Mouse (Mus musculus) heart, postnatal 0 days (tissue): ENCODE measurements around the gene Tpst1. TPM values are rescaled to one million over a fixed set of nuclear protein-coding genes. Genes with fewer than 3 reads are reported as not detected.

ENCODE experiments used
- ATAC-seq: fragments of 200-750 bp; cut with Nextera tagmentation; 2 replicates; pipeline ENCODE4 v1.8.0; 2017; ENCODE audit warnings: low read depth, moderate number of reproducible peaks, moderate library complexity; ENCODE audit not compliant: insufficient read depth
- DNase-seq: peaks from one replicate; pipeline ENCODE4 v3.0.0-alpha.2; 2016; ENCODE audit warnings: low spot score
- H3K27ac ChIP-seq: fragments of 300-500 bp; sonication (generic); 2 replicates; pipeline ENCODE4 v1.5.1; 2014; ENCODE audit warnings: low read depth, mild to moderate bottlenecking
- H3K27me3 ChIP-seq: fragments of 300-500 bp; sonication (generic); 2 replicates; pipeline ENCODE4 v1.6.1; 2014; ENCODE audit warnings: low read length, mixed read lengths; ENCODE audit not compliant: control insufficient read depth, insufficient read depth
- H3K36me3 ChIP-seq: fragments of 300-500 bp; sonication (generic); replicated peaks from 2 replicates; pipeline ENCODE4 v1.6.1; 2014; ENCODE audit warnings: low read length, mixed read lengths; ENCODE audit not compliant: control insufficient read depth, insufficient read depth
- H3K4me1 ChIP-seq: fragments of 300-500 bp; sonication (generic); 2 replicates; pipeline ENCODE4 v1.6.1; 2014; ENCODE audit warnings: antibody characterized with exemption; ENCODE audit not compliant: control insufficient read depth, insufficient read depth
- H3K4me2 ChIP-seq: fragments of 300-500 bp; sonication (generic); 2 replicates; pipeline ENCODE4 v1.6.1; 2014; ENCODE audit warnings: low read depth, mild to moderate bottlenecking, low read length, moderate library complexity
- H3K4me3 ChIP-seq: fragments of 300-500 bp; sonication (generic); 2 replicates; pipeline ENCODE4 v1.5.1; 2014; ENCODE audit warnings: low read depth, low read length
- H3K9ac ChIP-seq: fragments of 300-500 bp; sonication (generic); replicated peaks from 2 replicates; pipeline ENCODE4 v1.6.1; 2014; ENCODE audit warnings: low read depth, low read length, mixed read lengths
- H3K9me3 ChIP-seq: fragments of 300-500 bp; sonication (generic); replicated peaks from 2 replicates; pipeline ENCODE4 v1.6.1; 2016; ENCODE audit warnings: low read length; ENCODE audit not compliant: control insufficient read depth
- CTCF ChIP-seq: IDR thresholded peaks from 2 replicates; pipeline ENCODE4 v1.5.1; 2016; ENCODE audit warnings: antibody characterized with exemption, control low read depth, low read depth
- EP300 ChIP-seq: IDR thresholded peaks from 2 replicates; pipeline ENCODE4 v1.6.1; 2016; ENCODE audit warnings: antibody characterized with exemption, low read depth
- WGBS: fragments of 180-500 bp; shearing (Covaris S2); extraction: QIAGEN DNeasy Blood & Tissue Kit; methylation state at CpG from one replicate; pipeline ENCODE4 v1.1.7; 2014; 5-methylcytosine and 5-hydroxymethylcytosine counted together
- polyA plus RNA-seq: library from polyadenylated mRNA; unstranded; fragments of >200 nt; fragmentation: Nextera tagmentation; extraction: Ambion mirVana; gene quantifications from 2 replicates; pipeline ENCODE4 v1.2.1, GENCODE M21; 2015
- total RNA-seq: library from RNA; depleted of rRNA; stranded (reverse); fragments of >200 nt; gene quantifications from 2 replicates; pipeline ENCODE4 v1.2.3, GENCODE M21; 2014; ENCODE audit warnings: low replicate concordance; rRNA removed

Tpst1 gene
- total and polyA plus RNA-seq, 2 experiments from 2014 or later = 20.7 to 23.7 TPM

DNA sequence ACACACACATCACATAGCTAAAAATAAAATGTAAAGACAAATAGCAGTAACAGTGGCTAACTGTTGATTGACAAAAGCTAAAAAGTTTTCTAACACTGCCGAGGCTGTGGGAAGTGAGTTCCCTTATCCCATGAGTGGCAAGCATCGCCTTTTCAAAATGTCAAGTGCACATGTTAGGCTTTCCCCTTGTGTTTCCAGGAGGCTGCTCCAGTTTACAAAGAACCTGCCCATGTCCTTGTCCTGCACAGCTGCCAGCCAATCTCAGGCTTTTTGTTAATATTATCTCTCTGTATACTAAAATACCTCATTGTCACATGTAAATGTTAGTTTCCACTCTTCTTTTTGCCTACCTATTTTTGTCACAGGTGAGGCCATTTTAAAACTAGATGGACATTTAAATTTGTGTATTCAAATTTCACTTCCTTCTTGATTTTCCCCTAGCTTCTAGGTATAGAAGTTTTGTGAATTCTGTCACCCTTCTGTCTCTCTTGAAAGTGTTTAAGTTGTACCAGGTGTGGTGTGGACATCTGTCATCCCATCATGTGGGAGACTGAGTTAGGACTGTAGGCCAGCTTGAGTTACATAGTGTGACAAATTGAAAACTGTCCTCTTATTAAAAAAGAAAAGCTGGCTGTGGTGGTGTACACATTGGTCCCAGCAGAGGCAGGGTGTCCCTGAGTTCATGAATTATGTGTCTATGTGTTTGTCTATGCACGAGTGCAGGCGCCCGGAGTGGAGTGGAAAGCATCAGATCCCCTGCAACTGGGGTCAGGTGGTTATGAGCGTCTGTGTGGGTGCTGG is 108.8 kb downstream of the Tpst1 start:
- Histone ChIP-seq H3K4me3 (no peak overlapping the region), H3K4me1 (peaks cover 25% of the 10 kb centered on the region; the same call in 1 of the 2 replicates), H3K27ac (no peak overlapping the region), H3K9ac (no peak overlapping the region), H3K4me2 (no peak overlapping the region), H3K27me3 (no peaks in the 10 kb centered on the region), H3K36me3 (no peaks in the 10 kb centered on the region), H3K9me3 (no peaks in the 10 kb centered on the region)
- ATAC-seq = no peak
- DNase-seq = no peak
- TF ChIP-seq EP300 (no peak), CTCF (no peak)
- 70% methylated on average over 6 of the region's 6 CpGs for WGBS

DNA sequence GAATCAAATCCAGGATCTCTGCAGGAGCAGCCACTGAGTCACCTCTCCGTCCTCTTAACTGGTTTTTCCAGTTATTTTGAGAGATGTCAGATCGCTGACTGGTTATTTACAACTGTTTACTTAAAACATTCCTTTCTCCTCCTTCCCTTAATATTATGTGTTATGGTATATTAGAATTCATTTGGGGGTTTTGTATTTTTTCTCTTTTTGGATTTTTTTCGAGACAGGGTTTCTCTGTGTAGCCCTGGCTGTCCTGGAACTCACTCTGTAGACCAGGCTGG is 109.4 kb downstream of the Tpst1 start:
- H3K9ac ChIP-seq = no peak overlapping the region
- 90% methylated on average over 3 of the region's 3 CpGs for WGBS
- H3K4me2 ChIP-seq = no peak overlapping the region
- H3K9me3 ChIP-seq = no peaks in the 10 kb centered on the region
- H3K27me3 ChIP-seq = no peaks in the 10 kb centered on the region
- TF ChIP-seq CTCF = no peak
- no peak for TF ChIP-seq EP300
- H3K36me3 ChIP-seq = peaks cover 3% of the 10 kb centered on the region; the same call in 1 of the 2 replicates
- H3K4me1 ChIP-seq = peaks cover 25% of the 10 kb centered on the region; the same call in 1 of the 2 replicates
- H3K4me3 ChIP-seq = no peak overlapping the region
- no peak for ATAC-seq
- H3K27ac ChIP-seq = no peak overlapping the region
- no peak for DNase-seq

DNA sequence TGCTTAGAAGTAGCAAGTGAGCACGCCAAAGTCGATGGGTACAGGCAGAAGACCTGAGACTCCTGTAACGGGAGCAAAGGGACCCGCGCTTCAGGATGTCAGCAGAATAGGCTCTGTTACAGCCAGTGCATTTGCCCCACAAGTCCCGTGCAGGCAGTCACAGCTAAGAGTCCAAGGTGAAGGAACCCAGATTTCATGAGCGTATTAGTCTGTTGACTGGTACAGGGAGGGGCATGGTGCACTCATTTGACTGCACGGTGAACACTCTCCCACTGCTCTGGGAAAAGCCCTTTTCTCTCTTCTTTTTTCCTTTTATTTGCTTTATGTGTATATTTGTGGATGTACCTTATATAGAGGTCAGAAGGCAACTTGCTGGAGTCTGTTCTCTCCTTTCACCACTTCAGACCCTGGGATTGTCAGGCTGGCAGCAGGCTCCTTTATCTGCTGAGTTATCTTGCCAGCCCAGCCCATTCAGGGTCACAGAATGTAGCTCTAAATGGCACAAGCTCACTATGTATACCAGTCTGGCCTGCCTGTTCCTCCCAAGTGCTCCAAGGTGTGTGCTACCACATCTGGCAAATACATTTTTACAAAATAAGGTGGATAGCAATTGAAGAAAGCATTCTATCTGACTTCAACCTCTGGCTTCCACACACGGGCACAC is 111.2 kb downstream of the Tpst1 start:
- Histone ChIP-seq H3K27me3 (no peaks in the 10 kb centered on the region), H3K9me3 (no peaks in the 10 kb centered on the region), H3K4me2 (no peak overlapping the region), H3K9ac (no peak overlapping the region), H3K27ac (no peak overlapping the region), H3K4me3 (no peak overlapping the region), H3K4me1 (peaks cover 25% of the 10 kb centered on the region; the same call in 1 of the 2 replicates), H3K36me3 (peaks cover 16% of the 10 kb centered on the region)
- DNase-seq (no peak), ATAC-seq (no peak)
- WGBS = 68% methylated on average over 9 of the region's 9 CpGs
- TF ChIP-seq EP300 (no peak), CTCF (no peak)

DNA sequence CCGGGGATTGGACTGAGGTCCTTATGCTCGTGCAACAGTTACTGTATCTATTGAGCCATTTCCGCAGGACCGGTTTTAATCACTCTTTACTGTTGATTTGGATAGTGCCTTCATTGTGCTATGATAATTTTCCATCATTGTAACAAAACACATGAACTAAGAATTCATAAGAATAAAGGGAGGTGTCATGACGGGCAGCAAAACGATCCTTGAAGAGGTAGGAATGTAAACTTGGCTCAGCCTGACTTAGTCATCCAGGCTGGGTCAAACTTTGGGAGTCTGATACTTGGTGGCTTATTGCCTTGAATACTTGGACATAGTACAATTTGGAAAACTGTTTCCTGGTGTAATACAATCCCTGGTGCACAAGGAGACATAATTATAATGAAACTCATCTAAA is 112.2 kb downstream of the Tpst1 start:
- TF ChIP-seq CTCF (no peak), EP300 (no peak)
- H3K36me3 ChIP-seq = peaks cover 26% of the 10 kb centered on the region
- H3K9me3 ChIP-seq = no peaks in the 10 kb centered on the region
- WGBS = 80% methylated on average over 6 of the region's 6 CpGs
- ATAC-seq (no peak), DNase-seq (no peak)
- no peaks in the 10 kb centered on the region for H3K27me3 ChIP-seq
- H3K4me2 ChIP-seq = no peak overlapping the region
- H3K4me3 ChIP-seq = no peak overlapping the region
- H3K4me1 ChIP-seq = peaks cover 24% of the 10 kb centered on the region; the same call in 1 of the 2 replicates
- H3K27ac ChIP-seq = no peak overlapping the region
- no peak overlapping the region for H3K9ac ChIP-seq

Other genes with a start within 250 kb of the Tpst1 start
- gene Sumf2, start 226.3 kb upstream of the Tpst1 start, total RNA-seq = 14.9 and 26.2 TPM in 2 replicates
- 12.8 and 14.5 TPM in 2 replicates for gene Sumf2, start 226.3 kb upstream of the Tpst1 start, polyA plus RNA-seq
- gene Chchd2, start 185.9 kb upstream of the Tpst1 start, total RNA-seq = 2,460 and 2,937 TPM in 2 replicates
- gene Chchd2, start 185.9 kb upstream of the Tpst1 start, polyA plus RNA-seq = 1,505 and 1,584 TPM in 2 replicates
- 0.27 and 1.4 TPM in 2 replicates for gene Zbed5, start 177.6 kb upstream of the Tpst1 start, total RNA-seq
- 1.4 and 1.5 TPM in 2 replicates for gene Zbed5, start 177.6 kb upstream of the Tpst1 start, polyA plus RNA-seq
- gene Phkg1, start 174.8 kb upstream of the Tpst1 start, total RNA-seq = 3.1 and 9.6 TPM in 2 replicates
- gene Phkg1, start 174.8 kb upstream of the Tpst1 start, polyA plus RNA-seq = 2.5 and 3.4 TPM in 2 replicates
- gene Nupr1l, start 164.8 kb upstream of the Tpst1 start, total RNA-seq = 0.08 and 0.38 TPM in 2 replicates
- 2.7 and 3.5 TPM in 2 replicates for gene Nupr1l, start 164.8 kb upstream of the Tpst1 start, polyA plus RNA-seq
- gene Vkorc1l1, start 131.4 kb upstream of the Tpst1 start, total RNA-seq = 17.4 and 30.8 TPM in 2 replicates
- 7.3 and 8.4 TPM in 2 replicates for gene Vkorc1l1, start 131.4 kb upstream of the Tpst1 start, polyA plus RNA-seq
- 24.6 and 27.8 TPM in 2 replicates for gene Gusb, start 70.3 kb upstream of the Tpst1 start, total RNA-seq
- gene Gusb, start 70.3 kb upstream of the Tpst1 start, polyA plus RNA-seq = 30.2 and 31.4 TPM in 2 replicates
- gene Asl, start 44.1 kb upstream of the Tpst1 start, total RNA-seq = 9.7 and 21.1 TPM in 2 replicates
- 15.9 and 16.6 TPM in 2 replicates for gene Asl, start 44.1 kb upstream of the Tpst1 start, polyA plus RNA-seq
- gene Crcp, start 44.0 kb upstream of the Tpst1 start, total RNA-seq = 2.6 and 9.7 TPM in 2 replicates
- gene Crcp, start 44.0 kb upstream of the Tpst1 start, polyA plus RNA-seq = 20.8 and 23.1 TPM in 2 replicates
- gene Kctd7, start 71.5 kb downstream of the Tpst1 start, total RNA-seq = 1.2 and 4.8 TPM in 2 replicates
- gene Kctd7, start 71.5 kb downstream of the Tpst1 start, polyA plus RNA-seq = 3.7 and 4.2 TPM in 2 replicates
- 4.6 and 17.5 TPM in 2 replicates for gene Rabgef1, start 98.5 kb downstream of the Tpst1 start, total RNA-seq
- 16.7 and 19.8 TPM in 2 replicates for gene Rabgef1, start 98.5 kb downstream of the Tpst1 start, polyA plus RNA-seq
- 31.9 and 38.1 TPM in 2 replicates for gene Tmem248, start 143.8 kb downstream of the Tpst1 start, total RNA-seq
- gene Tmem248, start 143.8 kb downstream of the Tpst1 start, polyA plus RNA-seq = 23.9 and 24.5 TPM in 2 replicates
- 8.6 and 15.7 TPM in 2 replicates for gene Sbds, start 182.2 kb downstream of the Tpst1 start, total RNA-seq
- gene Sbds, start 182.2 kb downstream of the Tpst1 start, polyA plus RNA-seq = 56.9 and 57.6 TPM in 2 replicates
- gene Tyw1, start 182.3 kb downstream of the Tpst1 start, total RNA-seq = 7.0 and 18.9 TPM in 2 replicates
- gene Tyw1, start 182.3 kb downstream of the Tpst1 start, polyA plus RNA-seq = 11.1 and 11.6 TPM in 2 replicates